Mouse (Mus musculus): ENCODE measurements at regions not wholly inside any gene's neighbourhood (a gene's known extent, or its start where the extent isn't known, plus 50 kb on each side); places are given as distances from the start of the nearest gene placed in this dataset.

DNA sequence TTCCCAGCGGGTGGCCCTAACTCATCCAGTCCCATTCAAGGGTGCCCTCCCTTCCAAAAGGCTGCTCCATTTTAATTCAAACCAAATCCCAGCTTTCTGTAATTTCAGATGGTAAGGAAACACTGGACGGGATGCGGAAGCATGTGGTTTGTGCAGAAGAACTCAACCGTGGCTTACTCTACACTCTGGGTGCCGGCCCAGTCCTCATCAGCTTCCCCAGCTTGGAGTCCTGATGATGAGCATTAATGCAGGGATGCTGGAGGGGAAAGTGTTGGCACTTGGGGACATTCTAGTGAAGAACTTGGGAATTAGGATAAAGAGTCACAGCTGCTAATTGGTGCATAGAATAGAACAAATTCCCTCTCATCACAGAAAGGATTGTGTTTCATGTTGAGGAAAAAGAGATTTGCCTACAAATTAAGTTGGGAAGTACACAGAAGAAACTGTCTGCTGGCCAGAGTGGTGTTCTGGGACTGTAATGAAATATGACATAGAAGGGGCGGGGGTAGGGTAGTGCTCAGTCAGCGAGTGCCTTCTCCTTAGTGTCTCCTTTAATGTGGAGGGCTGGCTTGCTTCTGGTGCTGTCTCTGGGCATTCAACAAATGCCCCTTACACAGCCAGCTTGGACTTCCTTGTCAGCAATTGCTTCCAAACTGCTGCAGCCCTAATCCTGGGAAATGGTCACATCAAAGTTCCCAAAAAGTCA is 285.0 kb upstream of the Bmper start:
- no peak for DNase-seq
- H3K4me1 ChIP-seq (ENCODE audit: control insufficient read depth, insufficient read depth, low read length), result no peaks in the 10 kb centered on the region
- WGBS, result 55% methylated on average over 7 of the region's 7 CpGs
- H3K27ac ChIP-seq (ENCODE audit: insufficient read depth, low read depth, low read length), result no peak overlapping the region
- no peaks in the 10 kb centered on the region for H3K27me3 ChIP-seq (replicated peaks; ENCODE audit: control insufficient read depth, insufficient read depth, low read length)
- TF ChIP-seq CTCF (conservative IDR thresholded peaks at IDR 0.05; ENCODE audit: insufficient read depth, insufficient read length, low read depth, low read length), result no peak
- TF ChIP-seq POLR2A (IDR thresholded peaks at IDR 0.05; ENCODE audit: low read depth, low read length), result no peak
- no peaks in the 10 kb centered on the region for H3K36me3 ChIP-seq (ENCODE audit: control insufficient read depth, insufficient read depth, low read length)
- no peak overlapping the region for H3K4me3 ChIP-seq (ENCODE audit: insufficient read depth, low read depth, low read length)

GRCm38 (mm10) chr9:22944992-22945391 is 277.9 kb upstream of the Bmper start:
- no peaks in the 10 kb centered on the region for H3K4me1 ChIP-seq (ENCODE audit: control insufficient read depth, insufficient read depth, low read length)
- 84% methylated on average over 6 of the region's 6 CpGs for WGBS
- no peak for DNase-seq
- no peaks in the 10 kb centered on the region for H3K27me3 ChIP-seq (replicated peaks; ENCODE audit: control insufficient read depth, insufficient read depth, low read length)
- TF ChIP-seq CTCF (conservative IDR thresholded peaks at IDR 0.05; ENCODE audit: insufficient read depth, insufficient read length, low read depth, low read length), result no peak
- no peak for TF ChIP-seq POLR2A (IDR thresholded peaks at IDR 0.05; ENCODE audit: low read depth, low read length)
- H3K36me3 ChIP-seq (ENCODE audit: control insufficient read depth, insufficient read depth, low read length), result no peaks in the 10 kb centered on the region
- no peak overlapping the region for H3K27ac ChIP-seq (ENCODE audit: insufficient read depth, low read depth, low read length)
- H3K4me3 ChIP-seq (ENCODE audit: insufficient read depth, low read depth, low read length), result no peak overlapping the region

DNA sequence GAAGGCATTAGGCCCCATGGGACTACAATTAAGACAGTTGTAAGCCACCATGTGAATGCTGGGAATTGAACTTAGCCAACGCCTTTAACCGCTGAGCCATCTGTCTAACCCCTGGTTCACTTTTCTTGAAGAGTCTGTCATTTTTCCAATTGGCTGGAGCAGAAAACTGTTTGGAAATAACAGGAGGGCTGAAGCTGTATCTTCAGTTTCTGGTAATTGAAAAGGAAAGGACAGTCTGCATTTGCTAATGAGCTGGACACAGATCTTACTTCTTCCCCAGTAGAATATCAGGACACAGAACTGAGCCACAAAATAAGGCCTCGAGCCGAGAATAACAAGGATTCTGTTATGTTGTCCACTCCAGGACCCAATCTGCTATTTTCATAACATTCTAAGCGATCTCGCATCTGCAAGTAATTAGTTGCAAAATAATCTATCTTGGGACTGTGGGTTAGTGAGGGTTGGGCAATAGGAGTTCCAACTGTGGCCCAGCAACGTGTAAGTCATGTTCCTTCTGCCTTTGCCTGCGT is 277.4 kb upstream of the Bmper start:
- Histone ChIP-seq H3K27me3 (replicated peaks; ENCODE audit: control insufficient read depth, insufficient read depth, low read length) (no peaks in the 10 kb centered on the region), H3K27ac (ENCODE audit: insufficient read depth, low read depth, low read length) (no peak overlapping the region), H3K4me3 (ENCODE audit: insufficient read depth, low read depth, low read length) (no peak overlapping the region), H3K4me1 (ENCODE audit: control insufficient read depth, insufficient read depth, low read length) (no peaks in the 10 kb centered on the region), H3K36me3 (ENCODE audit: control insufficient read depth, insufficient read depth, low read length) (no peaks in the 10 kb centered on the region)
- peak; percentile 2 for DNase-seq
- TF ChIP-seq POLR2A (IDR thresholded peaks at IDR 0.05; ENCODE audit: low read depth, low read length) (no peak), CTCF (conservative IDR thresholded peaks at IDR 0.05; ENCODE audit: insufficient read depth, insufficient read length, low read depth, low read length) (no peak)
- 92% methylated on average over 8 of the region's 8 CpGs for WGBS

- no peaks in the 10 kb centered on the region for H3K4me1 ChIP-seq (ENCODE audit: control insufficient read depth, insufficient read depth, low read length)
- no peak overlapping the region for H3K4me3 ChIP-seq (ENCODE audit: insufficient read depth, low read depth, low read length)
- TF ChIP-seq CTCF (conservative IDR thresholded peaks at IDR 0.05; ENCODE audit: insufficient read depth, insufficient read length, low read depth, low read length) (no peak), POLR2A (IDR thresholded peaks at IDR 0.05; ENCODE audit: low read depth, low read length) (no peak)
- no peak overlapping the region for H3K27ac ChIP-seq (ENCODE audit: insufficient read depth, low read depth, low read length)
- 74% methylated on average over 16 of the region's 16 CpGs for WGBS
- DNase-seq, result no peak
- H3K36me3 ChIP-seq (ENCODE audit: control insufficient read depth, insufficient read depth, low read length), result no peaks in the 10 kb centered on the region
- H3K27me3 ChIP-seq (replicated peaks; ENCODE audit: control insufficient read depth, insufficient read depth, low read length), result no peaks in the 10 kb centered on the region
These were observed 270.1 kb upstream of the Bmper start for GRCm38 (mm10) chr9:22952571-22953442.

GRCm38 (mm10) chr9:22962269-22962815 is 260.5 kb upstream of the Bmper start:
- Histone ChIP-seq H3K36me3 (ENCODE audit: control insufficient read depth, insufficient read depth, low read length) (no peaks in the 10 kb centered on the region), H3K27ac (ENCODE audit: insufficient read depth, low read depth, low read length) (no peak overlapping the region), H3K4me3 (ENCODE audit: insufficient read depth, low read depth, low read length) (no peak overlapping the region), H3K27me3 (replicated peaks; ENCODE audit: control insufficient read depth, insufficient read depth, low read length) (no peaks in the 10 kb centered on the region), H3K4me1 (ENCODE audit: control insufficient read depth, insufficient read depth, low read length) (no peaks in the 10 kb centered on the region)
- 65% methylated on average over 7 of the region's 7 CpGs for WGBS
- TF ChIP-seq CTCF (conservative IDR thresholded peaks at IDR 0.05; ENCODE audit: insufficient read depth, insufficient read length, low read depth, low read length) (no peak), POLR2A (IDR thresholded peaks at IDR 0.05; ENCODE audit: low read depth, low read length) (no peak)
- DNase-seq, result no peak

DNA sequence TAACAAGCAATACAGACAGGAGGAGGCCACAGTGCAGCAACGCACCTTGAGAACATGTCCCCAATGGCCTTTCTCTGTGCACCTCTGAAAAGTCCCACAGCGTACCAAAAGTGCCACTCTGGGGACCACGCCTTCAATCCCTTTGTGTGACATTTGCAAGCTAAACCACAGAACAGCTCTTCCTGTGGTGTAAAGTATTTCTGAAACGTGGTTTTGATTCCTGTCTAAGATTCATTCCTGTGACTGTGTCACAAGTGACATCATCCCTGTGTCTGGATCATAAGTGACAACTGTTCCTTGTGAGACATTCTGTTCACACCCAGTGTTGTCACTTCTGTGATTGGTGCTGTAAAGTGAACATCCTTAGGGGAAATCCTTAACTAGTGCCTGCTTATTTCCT is 251.6 kb upstream of the Bmper start:
- Histone ChIP-seq H3K36me3 (ENCODE audit: control insufficient read depth, insufficient read depth, low read length) (no peaks in the 10 kb centered on the region), H3K27me3 (replicated peaks; ENCODE audit: control insufficient read depth, insufficient read depth, low read length) (no peaks in the 10 kb centered on the region), H3K27ac (ENCODE audit: insufficient read depth, low read depth, low read length) (no peak overlapping the region), H3K4me1 (ENCODE audit: control insufficient read depth, insufficient read depth, low read length) (no peaks in the 10 kb centered on the region), H3K4me3 (ENCODE audit: insufficient read depth, low read depth, low read length) (no peak overlapping the region)
- TF ChIP-seq POLR2A (IDR thresholded peaks at IDR 0.05; ENCODE audit: low read depth, low read length) (no peak), CTCF (conservative IDR thresholded peaks at IDR 0.05; ENCODE audit: insufficient read depth, insufficient read length, low read depth, low read length) (no peak)
- no peak for DNase-seq
- WGBS, result 86% methylated on average over 4 of the region's 4 CpGs

DNA sequence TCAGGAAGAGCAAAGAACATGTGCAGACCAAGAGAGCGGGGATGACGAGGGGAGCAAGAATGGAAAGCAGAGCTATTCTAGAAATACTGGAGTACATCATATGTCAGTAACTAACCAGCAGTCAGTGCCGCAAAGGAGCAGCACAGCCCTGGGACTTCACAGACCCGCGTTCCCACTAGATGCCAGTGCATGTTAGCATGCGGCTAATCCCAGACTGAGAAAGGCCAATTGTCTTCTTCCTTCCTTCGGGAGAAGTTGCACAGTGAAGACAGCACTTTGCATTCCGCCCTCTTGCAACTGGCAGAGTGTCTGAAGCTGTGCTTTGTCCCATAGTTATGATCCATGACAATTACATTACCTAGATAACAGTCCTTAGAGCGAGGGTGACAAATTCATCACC is 246.1 kb upstream of the Bmper start:
- no peaks in the 10 kb centered on the region for H3K4me1 ChIP-seq (ENCODE audit: control insufficient read depth, insufficient read depth, low read length)
- TF ChIP-seq POLR2A (IDR thresholded peaks at IDR 0.05; ENCODE audit: low read depth, low read length) (no peak), CTCF (conservative IDR thresholded peaks at IDR 0.05; ENCODE audit: insufficient read depth, insufficient read length, low read depth, low read length) (no peak)
- H3K27ac ChIP-seq (ENCODE audit: insufficient read depth, low read depth, low read length), result no peak overlapping the region
- WGBS, result 73% methylated on average over 9 of the region's 9 CpGs
- H3K36me3 ChIP-seq (ENCODE audit: control insufficient read depth, insufficient read depth, low read length), result no peaks in the 10 kb centered on the region
- H3K27me3 ChIP-seq (replicated peaks; ENCODE audit: control insufficient read depth, insufficient read depth, low read length), result no peaks in the 10 kb centered on the region
- H3K4me3 ChIP-seq (ENCODE audit: insufficient read depth, low read depth, low read length), result no peak overlapping the region
- DNase-seq, result no peak

Data from kidney, adult 2 months (tissue).